Mouse (Mus musculus) stomach, embryonic 16.5 days (tissue): ENCODE data around the gene Efcab7. TPM values are rescaled to one million over a fixed set of nuclear protein-coding genes. Genes with fewer than 3 reads are reported as not detected.

Source experiments
- ATAC-seq: fragments of 200-750 bp; cut with Nextera tagmentation; 2 replicates; pipeline ENCODE4 v1.8.0; 2017; ENCODE audit warnings: moderate number of reproducible peaks, moderate TSS enrichment; ENCODE audit not compliant: insufficient read depth, low FRiP score
- H3K27ac ChIP-seq: fragments of 300-500 bp; sonication (generic); 2 replicates; pipeline ENCODE4 v1.5.1; 2014; ENCODE audit warnings: low read length
- H3K27me3 ChIP-seq: fragments of 300-500 bp; sonication (generic); 2 replicates; pipeline ENCODE4 v1.6.1; 2014; ENCODE audit warnings: low read length, control low read depth, mixed read lengths; ENCODE audit not compliant: control insufficient read depth, insufficient read depth
- H3K36me3 ChIP-seq: fragments of 300-500 bp; sonication (generic); 2 replicates; pipeline ENCODE4 v1.6.1; 2014; ENCODE audit warnings: low read length; ENCODE audit not compliant: control insufficient read depth, insufficient read depth
- H3K4me1 ChIP-seq: fragments of 300-500 bp; sonication (generic); 2 replicates; pipeline ENCODE4 v1.6.1; 2014; ENCODE audit warnings: low read length, control low read depth, mixed read lengths; ENCODE audit not compliant: control insufficient read depth, insufficient read depth
- H3K4me2 ChIP-seq: fragments of 300-500 bp; sonication (generic); 2 replicates; pipeline ENCODE4 v1.6.1; 2014; ENCODE audit warnings: low read depth, low read length, mixed read lengths
- H3K4me3 ChIP-seq: fragments of 300-500 bp; sonication (generic); replicated peaks from 2 replicates; pipeline ENCODE4 v1.5.1; 2014; ENCODE audit warnings: mild to moderate bottlenecking, low read length
- H3K9ac ChIP-seq: fragments of 300-500 bp; sonication (generic); 2 replicates; pipeline ENCODE4 v1.6.1; 2014; ENCODE audit warnings: low read length
- H3K9me3 ChIP-seq: fragments of 300-500 bp; sonication (generic); replicated peaks from 2 replicates; pipeline ENCODE4 v1.6.1; 2016; ENCODE audit warnings: low read length, control low read depth; ENCODE audit not compliant: control insufficient read depth
- WGBS: fragments of 180-500 bp; shearing (Covaris S2); extraction: QIAGEN DNeasy Blood & Tissue Kit; methylation state at CpG from one replicate; pipeline ENCODE4 v1.1.7; 2014; 5-methylcytosine and 5-hydroxymethylcytosine counted together
- polyA plus RNA-seq: library from polyadenylated mRNA; unstranded; fragments of >200 nt; fragmentation: Nextera tagmentation; extraction: Ambion mirVana; gene quantifications from 2 replicates; pipeline ENCODE4 v1.2.1, GENCODE M21; 2015

The Efcab7 gene
- 16.9 and 19.6 TPM in 2 replicates for polyA plus RNA-seq

GRCm38 (mm10) chr4:99829094-99830073 lies at the start of gene Efcab7:
Efcab7 (plus strand) TSS chr4:99829198.
- no peaks in the 10 kb centered on the region for H3K9me3 ChIP-seq
- peak; percentile 88 for ATAC-seq
- H3K36me3 ChIP-seq: no peaks in the 10 kb centered on the region
- peak within 1 kb of the TSS; percentile 67 for H3K4me3 ChIP-seq
- H3K27me3 ChIP-seq: no peaks in the 10 kb centered on the region
- peak within 1 kb of the TSS; percentile 93 for H3K9ac ChIP-seq
- H3K4me1 ChIP-seq: peaks cover 7% of the 10 kb centered on the region; the same call in 1 of the 2 replicates
- H3K27ac ChIP-seq: peak within 1 kb of the TSS; percentile 89
- under 1% methylated on average over 48 of the region's 48 CpGs for WGBS
- H3K4me2 ChIP-seq: peak within 1 kb of the TSS; percentile 71

DNA sequence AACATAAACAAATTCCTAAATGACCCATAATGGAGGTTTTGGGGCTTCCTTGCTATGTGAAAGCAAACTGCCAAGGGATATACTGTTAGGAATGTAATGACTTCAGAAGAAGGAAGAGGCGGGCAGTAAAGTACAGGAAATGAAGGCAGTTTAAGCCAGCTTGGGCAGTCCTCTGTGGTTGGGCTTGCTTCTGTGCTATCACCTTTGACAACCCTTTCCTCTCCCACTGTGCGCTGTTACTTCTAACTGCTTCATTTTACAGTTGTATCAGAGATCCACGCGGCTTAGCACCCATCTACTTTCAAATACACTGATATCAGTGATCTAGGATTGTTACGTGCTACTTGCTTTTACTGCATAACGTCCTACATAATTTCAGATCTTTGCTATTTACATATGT lies 36.6 kb upstream of the Efcab7 start:
- no peaks in the 10 kb centered on the region for H3K27me3 ChIP-seq
- H3K4me2 ChIP-seq: no peak overlapping the region
- no peak overlapping the region for H3K4me3 ChIP-seq
- ATAC-seq: no peak
- no peaks in the 10 kb centered on the region for H3K4me1 ChIP-seq
- H3K27ac ChIP-seq: no peak overlapping the region
- no peaks in the 10 kb centered on the region for H3K9me3 ChIP-seq
- 88% methylated on average over 6 of the region's 6 CpGs for WGBS
- no peak overlapping the region for H3K9ac ChIP-seq
- no peaks in the 10 kb centered on the region for H3K36me3 ChIP-seq

DNA sequence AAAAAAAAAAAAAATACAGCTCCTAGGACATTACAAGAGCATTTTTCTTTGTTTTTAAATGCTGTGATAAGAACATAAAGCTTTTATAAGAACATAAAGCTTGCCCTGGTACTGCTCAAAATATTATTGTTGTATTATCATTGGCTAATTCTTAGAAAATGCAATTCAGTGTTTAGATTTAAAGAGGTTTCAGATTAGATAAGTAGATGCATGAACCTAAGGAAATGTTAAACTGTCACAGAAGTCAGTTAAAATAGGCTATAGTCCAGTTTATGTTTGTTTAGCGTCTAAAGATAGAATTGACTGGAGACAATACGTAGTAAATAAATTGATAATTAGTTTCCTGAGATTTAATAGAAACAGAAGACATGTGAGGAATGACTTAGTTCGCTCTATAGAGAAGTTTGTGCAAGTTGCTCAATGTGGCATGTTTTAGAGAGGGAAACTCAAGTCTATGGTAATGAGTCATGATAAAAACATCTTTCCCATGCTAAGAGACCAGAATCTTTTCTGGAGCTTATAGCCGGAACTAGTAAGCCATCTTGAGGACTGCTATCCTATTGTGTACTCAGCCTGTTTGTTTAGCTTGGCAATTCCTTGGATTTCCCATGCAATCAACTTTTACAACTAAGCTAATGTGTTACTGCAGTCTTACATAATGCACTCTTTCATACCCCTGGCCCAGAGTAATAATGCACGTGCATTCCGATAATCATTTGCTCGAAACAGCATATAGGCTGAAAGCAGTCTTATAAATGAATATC lies 12.1 kb upstream of the Efcab7 start:
- no peak overlapping the region for H3K4me3 ChIP-seq
- no peak overlapping the region for H3K4me2 ChIP-seq
- H3K27ac ChIP-seq: no peak overlapping the region
- H3K27me3 ChIP-seq: no peaks in the 10 kb centered on the region
- no peak for ATAC-seq
- no peaks in the 10 kb centered on the region for H3K4me1 ChIP-seq
- no peaks in the 10 kb centered on the region for H3K9me3 ChIP-seq
- H3K36me3 ChIP-seq: no peaks in the 10 kb centered on the region
- H3K9ac ChIP-seq: no peak overlapping the region
- WGBS: 81% methylated on average over 7 of the region's 7 CpGs

GRCm38 (mm10) chr4:99828337-99828736 lies 661 bp upstream of the Efcab7 start:
- 63% methylated on average over 4 of the region's 4 CpGs for WGBS
- H3K4me1 ChIP-seq: peaks cover 7% of the 10 kb centered on the region; the same call in 1 of the 2 replicates
- H3K36me3 ChIP-seq: no peaks in the 10 kb centered on the region
- peak overlapping the region; percentile 67; the same call in 1 of the 2 replicates for H3K4me3 ChIP-seq
- no peak overlapping the region for H3K27ac ChIP-seq
- ATAC-seq: no peak
- H3K4me2 ChIP-seq: peak overlapping the region; percentile 71
- H3K27me3 ChIP-seq: no peaks in the 10 kb centered on the region
- no peak overlapping the region for H3K9ac ChIP-seq
- no peaks in the 10 kb centered on the region for H3K9me3 ChIP-seq

GRCm38 (mm10) chr4:99828739-99829093 lies 282 bp upstream of the Efcab7 start:
- peak overlapping the region; percentile 89 for H3K27ac ChIP-seq
- H3K4me3 ChIP-seq: peak overlapping the region; percentile 67
- peaks cover 7% of the 10 kb centered on the region; the same call in 1 of the 2 replicates for H3K4me1 ChIP-seq
- H3K9ac ChIP-seq: peak overlapping the region; percentile 93
- H3K36me3 ChIP-seq: no peaks in the 10 kb centered on the region
- under 1% methylated on average over 7 of the region's 7 CpGs for WGBS
- H3K4me2 ChIP-seq: peak overlapping the region; percentile 71
- ATAC-seq: no peak
- H3K27me3 ChIP-seq: no peaks in the 10 kb centered on the region
- no peaks in the 10 kb centered on the region for H3K9me3 ChIP-seq

DNA sequence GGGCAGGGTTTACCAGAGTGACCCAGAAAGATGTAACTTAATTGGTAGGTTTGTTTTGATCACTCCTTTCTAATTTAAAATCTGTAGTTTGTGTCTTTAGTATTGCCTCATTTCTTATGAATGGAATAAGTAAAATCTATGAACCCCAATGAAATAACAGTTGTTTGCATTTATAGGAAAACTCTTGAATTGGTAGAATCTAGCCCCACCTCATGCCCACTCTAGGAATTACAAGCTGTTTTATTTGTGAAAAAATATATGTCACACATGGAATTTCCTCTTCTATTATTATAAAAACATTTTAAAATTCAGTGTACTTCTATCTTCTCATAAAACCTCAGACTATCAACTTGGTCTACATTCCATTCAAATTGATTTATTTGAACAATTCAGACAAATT lies 52.9 kb downstream of the Efcab7 start:
- Histone ChIP-seq H3K4me3 (no peak overlapping the region), H3K36me3 (no peaks in the 10 kb centered on the region), H3K27me3 (no peaks in the 10 kb centered on the region), H3K9ac (no peak overlapping the region), H3K27ac (no peak overlapping the region), H3K9me3 (no peaks in the 10 kb centered on the region), H3K4me1 (no peaks in the 10 kb centered on the region), H3K4me2 (no peak overlapping the region)
- no peak for ATAC-seq

- no peak overlapping the region for H3K4me3 ChIP-seq
- H3K27me3 ChIP-seq: no peaks in the 10 kb centered on the region
- ATAC-seq: no peak
- no peak overlapping the region for H3K4me2 ChIP-seq
- H3K27ac ChIP-seq: no peak overlapping the region
- H3K4me1 ChIP-seq: no peaks in the 10 kb centered on the region
- H3K36me3 ChIP-seq: no peaks in the 10 kb centered on the region
- H3K9ac ChIP-seq: no peak overlapping the region
- H3K9me3 ChIP-seq: no peaks in the 10 kb centered on the region
Measured at GRCm38 (mm10) chr4:99882405-99882804, 53.4 kb downstream of the Efcab7 start.

DNA sequence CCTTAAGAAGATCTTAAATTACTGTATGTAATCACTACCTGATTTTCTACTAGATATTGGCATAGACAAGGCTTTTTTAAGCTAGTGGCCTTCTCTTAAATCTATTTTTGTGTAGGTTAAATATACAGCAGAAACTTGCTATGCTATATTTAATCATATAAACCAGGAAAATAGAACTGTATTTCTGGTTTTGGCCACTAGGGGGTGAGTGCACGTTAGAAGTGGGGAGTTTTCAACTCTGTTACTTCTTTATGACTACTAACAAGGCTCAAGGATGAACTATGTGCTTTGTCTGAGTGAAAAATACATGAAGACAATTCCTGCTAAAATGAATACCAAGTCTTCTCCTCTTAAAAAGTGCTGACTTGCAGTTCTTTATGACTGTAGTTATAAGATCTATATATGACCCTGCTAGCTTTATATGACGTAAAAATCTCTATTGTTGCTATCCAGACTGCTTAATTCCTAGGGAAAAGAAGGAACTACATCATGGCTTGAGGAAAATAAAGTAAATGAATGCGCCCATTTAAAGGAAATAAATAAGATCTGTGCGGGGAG lies 85.0 kb downstream of the Efcab7 start:
- H3K4me1 ChIP-seq: no peaks in the 10 kb centered on the region
- H3K9me3 ChIP-seq: no peaks in the 10 kb centered on the region
- H3K27me3 ChIP-seq: no peaks in the 10 kb centered on the region
- WGBS: 72% methylated on average over 4 of the region's 4 CpGs
- H3K9ac ChIP-seq: no peak overlapping the region
- H3K4me2 ChIP-seq: no peak overlapping the region
- H3K27ac ChIP-seq: no peak overlapping the region
- no peaks in the 10 kb centered on the region for H3K36me3 ChIP-seq
- no peak overlapping the region for H3K4me3 ChIP-seq
- no peak for ATAC-seq

DNA sequence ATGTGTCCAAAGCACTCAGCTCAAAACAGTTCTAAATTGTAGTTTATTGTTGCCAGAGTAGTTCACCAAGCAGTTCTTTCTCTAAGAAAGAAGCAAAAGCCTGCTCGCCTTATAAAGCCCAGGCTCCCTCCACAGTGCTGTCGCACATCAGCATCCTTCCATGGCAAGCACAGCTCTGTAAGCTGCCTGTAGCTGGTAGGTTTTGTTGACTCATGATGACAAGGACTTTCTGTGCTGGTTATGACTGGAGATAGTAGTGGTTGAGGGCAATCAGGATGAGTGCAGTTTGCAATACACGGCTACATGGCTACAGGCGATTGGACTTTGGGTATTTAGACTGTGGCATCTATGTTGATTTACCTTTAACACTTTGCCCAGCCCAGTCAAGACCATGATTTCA lies 97.4 kb downstream of the Efcab7 start:
- 86% methylated on average over 4 of the region's 4 CpGs for WGBS

More for the DNA sequence above, 97.4 kb downstream of the Efcab7 start:
- no peaks in the 10 kb centered on the region for H3K36me3 ChIP-seq
- H3K27ac ChIP-seq: no peak overlapping the region
- no peak for ATAC-seq
- no peaks in the 10 kb centered on the region for H3K27me3 ChIP-seq
- H3K4me1 ChIP-seq: 0 out of 2 replicates have a peak, but pooled peaks cover 3% of the 10 kb centered on the region
- no peak overlapping the region for H3K4me2 ChIP-seq
- no peak overlapping the region for H3K4me3 ChIP-seq
- no peaks in the 10 kb centered on the region for H3K9me3 ChIP-seq
- no peak overlapping the region for H3K9ac ChIP-seq
